Mouse (Mus musculus): Measurements from ENCODE around the gene Tph2.

DNA sequence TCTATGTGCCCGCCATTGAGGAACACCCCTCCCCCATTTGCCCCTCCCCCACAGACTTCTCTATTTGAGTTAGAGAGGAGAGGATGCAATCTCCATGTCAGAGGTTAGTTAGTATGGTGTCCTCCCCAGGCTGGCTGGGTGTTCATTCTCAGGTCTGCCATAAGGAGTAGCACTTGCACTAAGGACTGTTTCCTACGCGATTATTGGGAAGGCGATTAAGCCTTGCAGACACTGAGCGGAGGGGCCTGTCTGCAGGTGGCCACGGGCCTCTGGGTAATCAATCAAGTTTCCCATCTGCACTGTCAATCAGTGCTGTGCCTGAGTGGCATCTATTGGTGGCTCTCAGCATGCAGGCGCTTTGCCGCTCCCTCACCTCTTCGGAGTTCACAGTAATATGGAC lies 15.4 kb downstream of the Tph2 start:
- TF ChIP-seq CTCF (IDR thresholded peaks at IDR 0.05; ENCODE audit: control insufficient read depth, insufficient read depth, insufficient read length) (no peak), MAX (IDR thresholded peaks at IDR 0.05) (no peak), MYOD1 (IDR thresholded peaks at IDR 0.05; ENCODE audit: control insufficient read depth, insufficient read length, low read depth) (no peak), MYOG (IDR thresholded peaks at IDR 0.05; ENCODE audit: control insufficient read depth, extremely low read depth, insufficient read length) (no peak), USF1 (IDR thresholded peaks at IDR 0.05; ENCODE audit: low read depth) (no peak), CEBPB (IDR thresholded peaks at IDR 0.05; ENCODE audit: low read depth) (no peak), FOSL1 (IDR thresholded peaks at IDR 0.05; ENCODE audit: insufficient read depth, low read length, poor library complexity, severe bottlenecking) (no peak)
